Mouse (Mus musculus): ENCODE data around the gene Rarres2. TPM values are rescaled to one million over a fixed set of nuclear protein-coding genes. Genes with fewer than 3 reads are reported as not detected.
A peak's percentile ranks its signal among the peaks of the same experiment; 100 is the strongest.

Rarres2 gene
- polyA plus RNA-seq, 1 experiment from 2014 or later: 154 TPM

- Histone ChIP-seq H3K27me3 (replicated peaks; ENCODE audit: control insufficient read depth, insufficient read depth, low read length) (no peaks in the 10 kb centered on the region), H3K9me3 (ENCODE audit: control insufficient read depth) (no peaks in the 10 kb centered on the region), H3K36me3 (ENCODE audit: control insufficient read depth, insufficient read depth) (peaks cover 38% of the 10 kb centered on the region), H3K9ac (ENCODE audit: low read depth, low read length) (no peak overlapping the region), H3K4me1 (replicated peaks; ENCODE audit: control insufficient read depth, insufficient read depth, low read length) (0 out of 2 replicates have a peak, but pooled peaks cover 3% of the 10 kb centered on the region), H3K27ac (ENCODE audit: low read depth, low read length) (peak overlapping the region; percentile 28; the same call in 1 of the 2 replicates), H3K4me3 (ENCODE audit: low read depth, low read length) (no peak overlapping the region), H3K4me2 (replicated peaks; ENCODE audit: low read depth) (no peak overlapping the region)
- TF ChIP-seq CTCF (IDR thresholded peaks at IDR 0.05; ENCODE audit: low read depth): no peak
- 96% methylated on average over 45 of the region's 45 CpGs for WGBS
- no peak for ATAC-seq
Measured at GRCm38 (mm10) chr6:48596545-48597232, 24.1 kb upstream of the Rarres2 start.

- no peaks in the 10 kb centered on the region for H3K9me3 ChIP-seq (ENCODE audit: control insufficient read depth)
- WGBS: 70% methylated on average over 1 of the region's 1 CpGs
- no peaks in the 10 kb centered on the region for H3K27me3 ChIP-seq (replicated peaks; ENCODE audit: control insufficient read depth, insufficient read depth, low read length)
- no peak for TF ChIP-seq CTCF (IDR thresholded peaks at IDR 0.05; ENCODE audit: low read depth)
- peaks cover 38% of the 10 kb centered on the region for H3K36me3 ChIP-seq (ENCODE audit: control insufficient read depth, insufficient read depth)
- H3K4me1 ChIP-seq (replicated peaks; ENCODE audit: control insufficient read depth, insufficient read depth, low read length): 0 out of 2 replicates have a peak, but pooled peaks cover 3% of the 10 kb centered on the region
- peak overlapping the region; percentile 89; the same call in 1 of the 2 replicates for H3K4me2 ChIP-seq (replicated peaks; ENCODE audit: low read depth)
- peak overlapping the region; percentile 72; the same call in 1 of the 2 replicates for H3K9ac ChIP-seq (ENCODE audit: low read depth, low read length)
- no peak for ATAC-seq
- H3K4me3 ChIP-seq (ENCODE audit: low read depth, low read length): no peak overlapping the region
- H3K27ac ChIP-seq (ENCODE audit: low read depth, low read length): no peak overlapping the region
Measured at GRCm38 (mm10) chr6:48595278-48595677, 22.7 kb upstream of the Rarres2 start.

- peak overlapping the region; percentile 89 for H3K4me2 ChIP-seq (replicated peaks; ENCODE audit: low read depth)
- H3K27me3 ChIP-seq (replicated peaks; ENCODE audit: control insufficient read depth, insufficient read depth, low read length): no peaks in the 10 kb centered on the region
- WGBS: 2% methylated on average over 34 of the region's 41 CpGs
- H3K4me3 ChIP-seq (ENCODE audit: low read depth, low read length): peak overlapping the region; percentile 72
- no peaks in the 10 kb centered on the region for H3K9me3 ChIP-seq (ENCODE audit: control insufficient read depth)
- ATAC-seq: peak; percentile 72
- peak overlapping the region; percentile 82 for H3K27ac ChIP-seq (ENCODE audit: low read depth, low read length)
- H3K36me3 ChIP-seq (ENCODE audit: control insufficient read depth, insufficient read depth): peaks cover 34% of the 10 kb centered on the region
- 0 out of 2 replicates have a peak, but pooled peaks cover 3% of the 10 kb centered on the region for H3K4me1 ChIP-seq (replicated peaks; ENCODE audit: control insufficient read depth, insufficient read depth, low read length)
- H3K9ac ChIP-seq (ENCODE audit: low read depth, low read length): peak overlapping the region; percentile 72
- TF ChIP-seq CTCF (IDR thresholded peaks at IDR 0.05; ENCODE audit: low read depth): no peak
Measured at GRCm38 (mm10) chr6:48594043-48594738, 21.6 kb upstream of the Rarres2 start.

GRCm38 (mm10) chr6:48593158-48594042, 20.8 kb upstream of the Rarres2 start, which contains the start of the genes Repin1 and Gm44965:
Gene Repin1, plus strand, starts transcription at chr6:48593883.
Gene Gm44965, plus strand, starts transcription at chr6:48593941.
- Histone ChIP-seq H3K4me1 (replicated peaks; ENCODE audit: control insufficient read depth, insufficient read depth, low read length) (0 out of 2 replicates have a peak, but pooled peaks cover 3% of the 10 kb centered on the region), H3K36me3 (ENCODE audit: control insufficient read depth, insufficient read depth) (peaks cover 27% of the 10 kb centered on the region), H3K4me2 (replicated peaks; ENCODE audit: low read depth) (peak within 1 kb of the TSS; percentile 89), H3K9me3 (ENCODE audit: control insufficient read depth) (no peaks in the 10 kb centered on the region), H3K27ac (ENCODE audit: low read depth, low read length) (peak within 1 kb of the TSS; percentile 82), H3K4me3 (ENCODE audit: low read depth, low read length) (peak within 1 kb of the TSS; percentile 72), H3K27me3 (replicated peaks; ENCODE audit: control insufficient read depth, insufficient read depth, low read length) (no peaks in the 10 kb centered on the region), H3K9ac (ENCODE audit: low read depth, low read length) (peak within 1 kb of the TSS; percentile 72)
- peak; percentile 66 for TF ChIP-seq CTCF (IDR thresholded peaks at IDR 0.05; ENCODE audit: low read depth)
- peak; percentile 87 for ATAC-seq
- 8% methylated on average over 44 of the region's 45 CpGs for WGBS

GRCm38 (mm10) chr6:48591871-48592270, 19.3 kb upstream of the Rarres2 start:
- no peak for ATAC-seq
- peaks cover 13% of the 10 kb centered on the region; the same call in 1 of the 2 replicates for H3K36me3 ChIP-seq (ENCODE audit: control insufficient read depth, insufficient read depth)
- no peak overlapping the region for H3K9ac ChIP-seq (ENCODE audit: low read depth, low read length)
- no peak overlapping the region for H3K4me3 ChIP-seq (ENCODE audit: low read depth, low read length)
- H3K4me2 ChIP-seq (replicated peaks; ENCODE audit: low read depth): no peak overlapping the region
- H3K27ac ChIP-seq (ENCODE audit: low read depth, low read length): no peak overlapping the region
- WGBS: 82% methylated on average over 6 of the region's 6 CpGs
- TF ChIP-seq CTCF (IDR thresholded peaks at IDR 0.05; ENCODE audit: low read depth): no peak
- no peaks in the 10 kb centered on the region for H3K9me3 ChIP-seq (ENCODE audit: control insufficient read depth)
- H3K4me1 ChIP-seq (replicated peaks; ENCODE audit: control insufficient read depth, insufficient read depth, low read length): 0 out of 2 replicates have a peak, but pooled peaks cover 3% of the 10 kb centered on the region
- H3K27me3 ChIP-seq (replicated peaks; ENCODE audit: control insufficient read depth, insufficient read depth, low read length): no peaks in the 10 kb centered on the region

Measured in intestine, postnatal 0 days (tissue).